Mouse (Mus musculus) lung, postnatal 10 days (tissue): ENCODE measurements around the gene Rbm19.

ENCODE experiments used
- DNase-seq: peaks from one replicate; pipeline ENCODE4 v3.0.0; 2021

The Rbm19 gene

GRCm38 (mm10) chr5:120207492-120207891 lies 91.2 kb downstream of the Rbm19 start:
- DNase-seq: no peak

- DNase-seq: no peak
These were observed 94.4 kb downstream of the Rbm19 start for GRCm38 (mm10) chr5:120210668-120211067.

- peak; percentile 18 for DNase-seq
These were observed 94.9 kb downstream of the Rbm19 start for GRCm38 (mm10) chr5:120211182-120211581.

- no peak for DNase-seq
These were observed 98.2 kb downstream of the Rbm19 start for GRCm38 (mm10) chr5:120214511-120214910.

- DNase-seq: no peak
These were observed 105.0 kb downstream of the Rbm19 start for GRCm38 (mm10) chr5:120221216-120221615.

- DNase-seq: no peak
These were observed 109.1 kb downstream of the Rbm19 start for GRCm38 (mm10) chr5:120225383-120225782.

- DNase-seq: no peak
These were observed 112.5 kb downstream of the Rbm19 start for GRCm38 (mm10) chr5:120228613-120229409.

- no peak for DNase-seq
These were observed 115.3 kb downstream of the Rbm19 start for GRCm38 (mm10) chr5:120231435-120232147.

GRCm38 (mm10) chr5:120235147-120235546 lies 118.9 kb downstream of the Rbm19 start:
- peak; percentile 16 for DNase-seq

GRCm38 (mm10) chr5:120235571-120235970 lies 119.3 kb downstream of the Rbm19 start:
- DNase-seq: peak; percentile 72

GRCm38 (mm10) chr5:120240071-120240470 lies 123.8 kb downstream of the Rbm19 start:
- no peak for DNase-seq

GRCm38 (mm10) chr5:120245336-120245735 lies 129.1 kb downstream of the Rbm19 start:
- DNase-seq: no peak
